21 mouse cellular contexts compared by ENCODE assay signal in genomic region chr10:93041850-93042249, GRCm38 (mm10). TPM values are rescaled to one million over a fixed set of nuclear protein-coding genes. Genes with fewer than 3 reads are reported as not detected.
DNase-seq lines count a peak whose midpoint lies in the region; ATAC-seq lines count a peak whose summit lies in the region.
"Had no signal": no experiment of that assay in that cellular context is flagged by ENCODE, and none has a peak within 500 bp of the region (broad histone marks: within the 10 kb centered on the region; RNA-seq: fewer than 3 reads in every experiment).

No protein-coding gene starts in this region.

- no peak overlapping the region for H3K27ac ChIP-seq in kidney, embryonic 15.5 days
- H3K27ac ChIP-seq: embryonic facial prominence, embryonic 12.5 days; forebrain, embryonic 15.5 days; heart, adult 2 months; heart, embryonic 15.5 days; hindbrain, embryonic 13.5 days; hindbrain, postnatal 0 days had no signal

- no peaks in the 10 kb centered on the region for H3K27me3 ChIP-seq in kidney, embryonic 15.5 days
- H3K27me3 ChIP-seq: CH12.LX; embryonic facial prominence, embryonic 12.5 days; forebrain, embryonic 15.5 days; heart, embryonic 15.5 days; hindbrain, embryonic 13.5 days; Patski had no signal

- H3K4me2 ChIP-seq in kidney, embryonic 15.5 days = no peak overlapping the region
- H3K4me2 ChIP-seq: embryonic facial prominence, embryonic 12.5 days; forebrain, embryonic 15.5 days; heart, embryonic 11.5 days; heart, embryonic 15.5 days; hindbrain, embryonic 13.5 days had no signal

- H3K36me3 ChIP-seq in kidney, embryonic 15.5 days = no peaks in the 10 kb centered on the region
- H3K36me3 ChIP-seq: embryonic facial prominence, embryonic 12.5 days; forebrain, embryonic 15.5 days; heart, embryonic 15.5 days; hindbrain, embryonic 13.5 days had no signal

- no peak overlapping the region for H3K4me3 ChIP-seq in kidney, embryonic 15.5 days (replicated peaks)
- H3K4me3 ChIP-seq: embryonic facial prominence, embryonic 12.5 days; forebrain, embryonic 15.5 days; heart, adult 2 months; heart, embryonic 15.5 days; hindbrain, embryonic 13.5 days had no signal

- ATAC-seq in common myeloid progenitor, adult 5-6 weeks (replicated peaks; ENCODE audit: low read depth, poor library complexity, severe bottlenecking) = peak; percentile 34; the same call in 1 of the 2 replicates
- ATAC-seq in megakaryocyte, adult 5-6 weeks (ENCODE audit: poor library complexity, severe bottlenecking) = no peak
- no peak for ATAC-seq in kidney, embryonic 15.5 days (replicated peaks; ENCODE audit: low FRiP score)
- ATAC-seq: forebrain, embryonic 15.5 days; hindbrain, postnatal 0 days; Patski had no signal

- H3K9me3 ChIP-seq in kidney, embryonic 15.5 days (replicated peaks) = no peaks in the 10 kb centered on the region
- H3K9me3 ChIP-seq: embryonic facial prominence, embryonic 12.5 days; forebrain, embryonic 15.5 days; heart, embryonic 15.5 days; hindbrain, embryonic 13.5 days had no signal

- H3K9ac ChIP-seq in kidney, embryonic 15.5 days = no peak overlapping the region
- H3K9ac ChIP-seq: embryonic facial prominence, embryonic 12.5 days; forebrain, embryonic 15.5 days; heart, embryonic 15.5 days; hindbrain, embryonic 13.5 days had no signal

- peak; percentile 81 for DNase-seq in CD4-positive helper T cell, adult 2 months (ENCODE audit: low read depth, low spot score)
- peak; percentile 68 for DNase-seq in CD4-positive, CD25-positive, alpha-beta regulatory T cell, adult 2 months (ENCODE audit: low read depth, low spot score)
- DNase-seq in thymus, postnatal 14 days = peak; percentile 29
- DNase-seq in left cerebral cortex, postnatal 4 days = no peak
- DNase-seq: adrenal gland, adult 8-10 months; adrenal gland, postnatal 36 days; cerebellum, adult 8-10 months; cerebellum, postnatal 14 days; heart, adult 2 months; heart, postnatal 14 days had no signal

- intact Hi-C loops in left cerebral cortex, postnatal 4 days (cut with DNase I) = loop anchor here (10.0 kb wide), 1 partner anchor 443 kb away; the partner anchor contains the start of gene Hal

- 93% methylated on average over 3 of the region's 3 CpGs for WGBS in kidney, embryonic 15.5 days

- no peaks in the 10 kb centered on the region for H3K4me1 ChIP-seq in kidney, embryonic 15.5 days
- H3K4me1 ChIP-seq: forebrain, embryonic 15.5 days; hindbrain, embryonic 13.5 days had no signal

RNA-seq across cellular contexts. Expression of gene Cfap54, which starts 39.6 kb away (rescaled TPM):
- total RNA-seq in common myeloid progenitor, adult 5-6 weeks (2017) = 0.27 and 1.2 TPM in 2 replicates
- 10 to 100 TPM in 1 of 2 experiments, 1 to 10 TPM in 1; 9.8 to 12.1 TPM for total RNA-seq in left cerebral cortex, postnatal 4 days (2021)
- total RNA-seq in megakaryocyte, adult 5-6 weeks (2015) = 0.25 and 0.57 TPM in 2 replicates
- total RNA-seq in megakaryocyte, adult 5-6 weeks (2017) = 0.24 and 1.1 TPM in 2 replicates
- 0.53 and 0.86 TPM in 2 replicates for polyA plus RNA-seq in kidney, embryonic 15.5 days (2015; fragmentation: Nextera tagmentation; extraction: Ambion mirVana)
